Mouse (Mus musculus) lung, adult 2 months (tissue): Measurements from ENCODE around the gene Gm37240. TPM values are rescaled to one million over a fixed set of nuclear protein-coding genes. Genes with fewer than 3 reads are reported as not detected.

ENCODE experiments used
- DNase-seq: peaks from one replicate; pipeline ENCODE4 v3.0.0; 2022
- H3K4me1 ChIP-seq: fragments of 200-500 bp; 2 replicates; pipeline ENCODE4 v1.6.1; 2011; ENCODE audit warnings: low read length; ENCODE audit not compliant: control insufficient read depth, insufficient read depth
- H3K4me3 ChIP-seq: fragments of 200-500 bp; replicated peaks from 2 replicates; pipeline ENCODE3; 2011; ENCODE audit warnings: low read depth, mild to moderate bottlenecking, control low read depth, low read length; ENCODE audit errors: extremely low read depth
- CTCF ChIP-seq: fragments of 200-500 bp; IDR thresholded peaks from 2 replicates; pipeline ENCODE4 v1.5.1; 2011; ENCODE audit warnings: mild to moderate bottlenecking, low read length, control low read depth; ENCODE audit not compliant: insufficient read depth
- POLR2A ChIP-seq: fragments of 200-500 bp; IDR thresholded peaks from 2 replicates; pipeline ENCODE4 v1.6.1; 2011; ENCODE audit warnings: low read depth, mild to moderate bottlenecking, control low read depth, low read length, borderline replicate concordance; ENCODE audit errors: extremely low read depth
- WGBS: fragments of 180-500 bp; shearing (Covaris S2); methylation state at CpG from one replicate; pipeline ENCODE4 v1.1.7; 2018; 5-methylcytosine and 5-hydroxymethylcytosine counted together
- polyA plus RNA-seq: library from polyadenylated mRNA; depleted of rRNA; stranded (reverse); fragments of >200 nt; gene quantifications from 2 replicates; pipeline ENCODE4 v1.2.3, GENCODE M21; 2012

The Gm37240 gene
- polyA plus RNA-seq, 1 experiment: 16.9 TPM

DNA sequence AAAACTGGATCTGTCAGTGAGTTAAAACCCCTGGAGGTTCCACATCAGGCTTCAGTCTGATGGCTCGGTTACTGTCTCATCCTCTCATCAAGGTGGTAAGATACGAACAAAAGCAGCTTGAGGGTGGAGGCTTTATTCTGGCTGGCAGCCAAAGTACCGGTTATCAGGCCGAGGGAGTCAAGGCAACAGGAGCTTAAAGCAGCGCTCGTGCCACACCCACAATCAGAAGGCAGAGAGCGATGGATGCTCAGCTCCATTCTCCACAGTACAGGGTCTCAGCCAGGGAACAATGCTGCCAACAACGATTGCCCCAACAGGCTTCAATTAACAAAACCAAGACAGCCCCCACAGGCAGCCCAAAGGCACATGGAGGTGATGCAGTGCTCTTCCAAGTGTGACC, 176.6 kb downstream of the Gm37240 start:
- H3K4me3 ChIP-seq: no peak overlapping the region
- 39% methylated on average over 8 of the region's 8 CpGs for WGBS
- no peak for DNase-seq
- TF ChIP-seq POLR2A (no peak), CTCF (no peak)
- H3K4me1 ChIP-seq: no peaks in the 10 kb centered on the region

- 34% methylated on average over 7 of the region's 7 CpGs for WGBS
- TF ChIP-seq CTCF (peak; percentile 62), POLR2A (no peak)
- peaks cover 3% of the 10 kb centered on the region for H3K4me1 ChIP-seq
- peak; percentile 40 for DNase-seq
- H3K4me3 ChIP-seq: no peak overlapping the region
Measured at GRCm38 (mm10) chr3:85707421-85707820, 179.9 kb downstream of the Gm37240 start.

DNA sequence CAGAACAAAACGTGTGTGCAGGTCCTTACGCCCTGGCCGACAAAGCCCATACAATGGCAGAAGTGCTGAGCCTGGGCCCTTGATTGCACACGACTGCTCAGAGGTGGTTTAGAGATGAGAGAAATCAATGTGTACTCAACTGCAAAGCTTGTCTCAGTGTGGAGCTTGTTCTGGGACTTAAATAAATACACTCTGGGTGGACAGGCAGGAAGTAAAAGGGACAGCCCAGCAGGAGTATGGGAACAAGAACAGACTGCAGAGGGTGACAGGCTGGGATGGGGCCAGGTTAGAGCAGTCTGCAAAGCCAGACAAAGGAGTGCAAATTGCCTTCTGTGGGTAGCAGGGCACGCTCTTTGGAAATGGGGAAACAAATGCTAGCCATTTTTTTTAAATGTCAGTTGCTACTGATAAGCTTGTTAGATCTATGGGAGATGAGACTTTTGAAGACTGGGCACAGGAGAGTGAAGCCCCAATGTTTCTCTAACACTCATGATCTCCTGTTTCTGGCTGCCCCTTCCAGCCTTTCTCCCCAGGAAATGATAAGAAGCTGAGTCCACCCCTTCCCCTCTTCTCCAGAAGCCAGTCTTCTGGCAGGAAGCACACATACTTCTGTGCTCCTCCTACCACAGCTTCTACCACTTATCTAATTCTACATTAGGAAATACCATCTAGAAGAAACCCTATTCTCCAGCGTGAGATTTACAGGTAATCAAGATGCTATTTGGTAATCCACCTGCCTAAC, 184.0 kb downstream of the Gm37240 start:
- no peak for DNase-seq
- WGBS: 42% methylated on average over 6 of the region's 6 CpGs
- no peak overlapping the region for H3K4me3 ChIP-seq
- TF ChIP-seq POLR2A (no peak), CTCF (no peak)
- peaks cover 3% of the 10 kb centered on the region for H3K4me1 ChIP-seq

DNA sequence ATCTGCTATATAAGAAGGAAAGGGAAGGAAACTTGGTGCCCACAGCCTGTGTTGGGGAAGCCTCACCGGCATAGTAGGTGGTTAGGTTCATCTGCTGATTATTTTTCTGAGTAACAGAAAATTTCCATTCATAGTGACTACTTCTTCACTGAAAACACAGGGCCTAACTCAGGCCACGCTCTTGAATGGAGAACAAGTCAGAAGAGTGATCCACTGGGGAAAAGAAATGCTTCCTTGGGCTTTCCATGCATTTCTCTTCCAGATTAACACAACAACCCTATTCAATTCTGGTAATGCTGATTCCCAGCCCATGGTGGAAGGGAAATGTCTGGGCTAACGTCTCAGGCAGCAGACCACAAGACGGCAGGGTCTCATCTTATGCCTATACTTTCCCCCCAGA, 188.8 kb downstream of the Gm37240 start:
- TF ChIP-seq POLR2A (no peak), CTCF (no peak)
- no peaks in the 10 kb centered on the region for H3K4me1 ChIP-seq
- no peak for DNase-seq
- no peak overlapping the region for H3K4me3 ChIP-seq
- 84% methylated on average over 4 of the region's 4 CpGs for WGBS

GRCm38 (mm10) chr3:85695056-85695455, 192.3 kb downstream of the Gm37240 start:
- no peak for TF ChIP-seq POLR2A
- no peak for TF ChIP-seq CTCF
- no peaks in the 10 kb centered on the region; the same call in 1 of the 2 replicates for H3K4me1 ChIP-seq
- H3K4me3 ChIP-seq: no peak overlapping the region
- no peak for DNase-seq
- 81% methylated on average over 3 of the region's 3 CpGs for WGBS

- 41% methylated on average over 3 of the region's 3 CpGs for WGBS
- Histone ChIP-seq H3K4me3 (no peak overlapping the region), H3K4me1 (no peaks in the 10 kb centered on the region; the same call in 1 of the 2 replicates)
- no peak for TF ChIP-seq POLR2A
- TF ChIP-seq CTCF: no peak
- no peak for DNase-seq
Measured at GRCm38 (mm10) chr3:85693013-85693412, 194.3 kb downstream of the Gm37240 start.

- DNase-seq: peak; percentile 22
Measured at GRCm38 (mm10) chr3:85691134-85691533, 196.2 kb downstream of the Gm37240 start.

DNA sequence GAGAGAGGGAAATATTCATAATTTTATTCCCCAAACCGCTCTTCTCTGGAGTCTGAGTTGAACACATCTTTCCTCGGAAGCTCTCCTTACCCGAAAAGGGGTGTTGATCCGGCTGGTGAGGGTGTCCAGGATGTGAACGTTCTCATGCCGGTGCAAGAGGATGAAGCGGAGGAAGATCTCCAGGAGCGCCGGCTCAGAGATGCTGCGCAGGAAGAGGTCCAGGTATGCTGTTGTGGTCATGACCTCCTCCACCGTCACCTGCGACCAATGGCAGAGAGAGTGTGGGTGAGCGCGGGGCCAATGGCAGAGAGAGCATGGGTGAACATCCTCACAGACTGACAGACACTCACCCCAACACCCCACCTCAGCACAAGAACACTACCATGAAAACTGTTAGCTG, 199.0 kb downstream of the Gm37240 start:
- Histone ChIP-seq H3K4me1 (no peaks in the 10 kb centered on the region; the same call in 1 of the 2 replicates), H3K4me3 (no peak overlapping the region)
- WGBS: 94% methylated on average over 14 of the region's 14 CpGs
- no peak for DNase-seq
- TF ChIP-seq CTCF (no peak), POLR2A (no peak)

More at GRCm38 (mm10) chr3:85691134-85691533, 196.2 kb downstream of the Gm37240 start:
- WGBS: 49% methylated on average over 4 of the region's 4 CpGs
- TF ChIP-seq CTCF (no peak), POLR2A (no peak)
- no peak overlapping the region for H3K4me3 ChIP-seq
- no peaks in the 10 kb centered on the region; the same call in 1 of the 2 replicates for H3K4me1 ChIP-seq

DNA sequence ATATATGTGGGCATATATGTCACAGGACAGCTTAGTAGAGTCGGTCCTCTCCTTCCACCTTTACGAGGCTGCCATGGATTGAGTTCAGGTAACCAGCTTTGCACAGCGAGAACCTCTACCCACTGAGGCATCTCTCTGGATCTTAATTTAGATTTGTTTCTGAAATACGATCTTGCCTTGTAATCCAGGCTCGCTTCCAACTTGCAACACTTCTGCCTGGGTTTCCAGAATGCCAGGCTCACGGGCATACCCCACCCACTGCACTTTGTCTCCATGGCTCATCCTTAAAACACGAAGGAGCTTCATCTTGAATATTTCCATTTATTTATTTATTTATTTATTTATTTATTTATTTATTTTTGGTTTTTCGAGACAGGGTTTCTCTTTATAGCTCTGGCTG, 202.0 kb downstream of the Gm37240 start:
- no peak for DNase-seq
- no peaks in the 10 kb centered on the region for H3K4me1 ChIP-seq
- 83% methylated on average over 8 of the region's 8 CpGs for WGBS
- no peak overlapping the region for H3K4me3 ChIP-seq
- no peak for TF ChIP-seq CTCF
- TF ChIP-seq POLR2A: no peak

DNA sequence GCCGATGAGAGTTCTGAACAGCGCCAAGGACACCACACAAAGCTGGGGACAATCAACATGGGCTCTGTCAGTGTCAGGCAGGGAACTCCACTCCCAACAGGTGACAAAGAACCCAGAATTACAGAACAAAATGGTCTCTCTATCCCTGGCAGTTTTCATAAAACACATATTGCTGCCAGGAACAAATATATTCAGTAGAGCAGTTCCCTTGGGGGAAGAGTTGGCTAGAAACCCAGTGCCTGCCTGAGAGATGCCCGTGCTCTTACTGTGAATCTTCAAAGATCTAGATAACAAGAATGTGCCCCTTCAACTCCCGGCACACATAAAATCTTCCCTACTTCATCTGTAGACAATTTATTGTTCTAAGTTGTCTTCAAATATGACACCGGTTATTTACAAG, 203.7 kb downstream of the Gm37240 start:
- H3K4me1 ChIP-seq: no peaks in the 10 kb centered on the region
- no peak for DNase-seq
- H3K4me3 ChIP-seq: no peak overlapping the region
- TF ChIP-seq CTCF (no peak), POLR2A (no peak)
- WGBS: 84% methylated on average over 5 of the region's 5 CpGs

DNA sequence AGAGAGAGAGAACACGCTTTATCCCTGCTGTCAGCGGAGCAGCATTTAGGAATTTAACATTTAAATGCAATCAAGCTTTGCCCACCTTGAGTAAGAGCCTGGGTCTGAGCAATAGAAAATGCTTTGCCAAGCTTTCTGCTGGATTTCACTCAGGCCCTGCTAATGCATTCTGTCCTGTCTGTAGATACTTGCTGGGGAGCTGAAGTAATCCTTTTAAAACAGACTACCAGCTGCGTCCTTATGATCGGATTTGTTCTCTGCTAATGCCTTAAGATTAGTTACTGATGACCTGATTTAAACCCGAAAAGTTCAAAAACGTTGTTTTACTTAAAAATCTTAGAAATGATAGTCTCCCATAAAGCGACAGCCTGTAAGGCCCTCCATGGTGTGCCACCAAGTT, 206.2 kb downstream of the Gm37240 start:
- no peak for DNase-seq
- no peak for TF ChIP-seq CTCF
- no peak for TF ChIP-seq POLR2A
- WGBS: 87% methylated on average over 7 of the region's 7 CpGs
- no peak overlapping the region for H3K4me3 ChIP-seq
- no peaks in the 10 kb centered on the region for H3K4me1 ChIP-seq
